Mouse (Mus musculus) v-Abl transformed pro-B cells (cell line): ENCODE measurements around the gene P4hb.

Experiments
- in situ Hi-C, 2 experiments: fragments of 400-800 bp; cut with MboI; formaldehyde crosslinking; loops; one replicate each; pipeline ENCODE4 v1.15.1; 2025; ENCODE audit not compliant: unreplicated experiment in 2 of 2

P4hb gene

DNA sequence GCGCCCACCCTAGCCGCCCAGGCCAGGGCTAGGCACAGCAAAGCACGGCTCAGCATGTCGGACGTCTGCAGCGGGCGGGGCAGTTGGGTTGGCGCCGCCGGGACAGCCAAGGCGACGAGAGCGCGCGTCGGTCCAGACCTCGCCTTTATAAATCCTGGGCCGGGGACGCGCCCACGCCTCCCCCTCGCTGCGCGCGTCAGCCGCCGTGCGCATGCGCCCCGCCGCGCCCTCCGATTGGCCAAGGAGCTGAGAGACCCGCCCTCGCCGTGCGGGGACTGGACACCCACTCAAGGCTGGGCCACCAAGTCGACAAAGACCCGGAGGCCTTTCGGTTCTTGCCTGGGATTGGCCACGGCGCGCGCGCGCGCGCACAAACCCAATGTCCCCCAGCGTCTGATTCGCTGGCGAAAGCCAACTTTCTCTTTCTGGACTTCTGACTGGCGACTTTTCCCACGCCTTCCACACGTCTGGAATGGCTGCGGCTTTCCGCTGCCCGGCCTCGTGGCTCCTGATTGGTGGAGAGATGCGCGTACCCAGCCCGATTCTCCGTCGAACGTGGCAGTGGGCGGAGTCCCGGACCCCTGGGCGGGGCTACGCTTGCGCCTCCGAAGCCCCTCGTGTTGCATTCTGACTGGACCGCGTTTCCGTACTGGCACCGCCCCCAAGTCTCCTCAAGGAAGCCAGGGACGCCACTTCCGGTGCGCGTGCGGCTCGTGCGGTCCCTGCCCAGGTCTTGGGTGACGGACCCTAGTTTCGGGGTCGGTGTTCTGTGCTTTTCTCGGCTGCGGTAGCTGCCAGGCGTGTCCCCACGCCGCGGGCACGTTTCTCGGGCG, at the start of gene P4hb:
Gene P4hb (minus strand): TSS at position 502 of the 833 bp plus-strand sequence.
- in situ Hi-C loops, result no loop called here

DNA sequence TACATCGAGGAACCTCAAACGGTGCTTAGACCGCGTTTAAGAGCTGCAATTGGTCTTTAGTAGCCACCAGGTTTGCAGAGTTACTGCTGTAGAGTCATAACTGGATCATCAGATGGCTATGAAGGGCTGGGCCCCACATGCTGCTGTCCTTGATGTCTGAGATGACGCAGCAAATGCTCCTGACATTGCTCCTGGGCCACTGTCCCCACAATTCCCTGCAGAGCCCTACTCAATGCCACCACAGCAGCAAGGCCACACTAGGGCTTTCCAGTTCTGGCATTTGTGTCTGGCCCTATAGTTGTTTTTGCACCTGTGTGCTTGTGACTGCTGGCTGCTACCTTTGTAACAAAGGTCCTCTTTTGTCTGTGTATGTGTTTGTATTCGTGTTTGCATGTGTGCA, 49.8 kb upstream of the P4hb start:
- in situ Hi-C loops, result loop anchor here (5.0 to 25.0 kb wide), 4 partner anchors 59 to 164 kb away; partner anchors contain the start of genes Cenpx (in 2 of the 2), Lrrc45 (in 2 of the 2), Dus1l (in 1 of the 2) and Gps1 (in 1 of the 2)

DNA sequence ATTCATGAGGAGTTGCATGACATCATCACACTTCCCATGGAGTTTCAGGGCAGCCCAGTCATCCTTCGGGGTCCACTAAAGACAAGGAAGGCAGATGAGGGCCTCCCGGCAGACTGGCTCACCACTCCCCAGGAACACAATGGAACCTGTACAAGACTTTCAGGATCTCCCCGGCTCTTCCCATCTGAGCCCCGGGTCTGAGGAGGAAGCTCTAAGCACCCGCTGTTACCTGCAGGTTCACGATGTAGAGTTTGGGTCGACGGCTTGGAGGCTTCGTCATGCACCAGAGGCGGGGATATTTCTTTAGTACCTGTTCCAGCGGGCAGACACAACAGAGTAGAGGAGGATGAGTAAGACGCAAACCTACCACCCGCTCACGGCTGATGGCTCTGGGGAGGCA, 47.1 kb upstream of the P4hb start:
- in situ Hi-C loops, result loop anchor here (5.0 to 25.0 kb wide), 4 partner anchors 62 to 167 kb away; partner anchors contain the start of genes Cenpx (in 2 of the 2), Lrrc45 (in 2 of the 2), Dus1l (in 1 of the 2) and Gps1 (in 1 of the 2)

DNA sequence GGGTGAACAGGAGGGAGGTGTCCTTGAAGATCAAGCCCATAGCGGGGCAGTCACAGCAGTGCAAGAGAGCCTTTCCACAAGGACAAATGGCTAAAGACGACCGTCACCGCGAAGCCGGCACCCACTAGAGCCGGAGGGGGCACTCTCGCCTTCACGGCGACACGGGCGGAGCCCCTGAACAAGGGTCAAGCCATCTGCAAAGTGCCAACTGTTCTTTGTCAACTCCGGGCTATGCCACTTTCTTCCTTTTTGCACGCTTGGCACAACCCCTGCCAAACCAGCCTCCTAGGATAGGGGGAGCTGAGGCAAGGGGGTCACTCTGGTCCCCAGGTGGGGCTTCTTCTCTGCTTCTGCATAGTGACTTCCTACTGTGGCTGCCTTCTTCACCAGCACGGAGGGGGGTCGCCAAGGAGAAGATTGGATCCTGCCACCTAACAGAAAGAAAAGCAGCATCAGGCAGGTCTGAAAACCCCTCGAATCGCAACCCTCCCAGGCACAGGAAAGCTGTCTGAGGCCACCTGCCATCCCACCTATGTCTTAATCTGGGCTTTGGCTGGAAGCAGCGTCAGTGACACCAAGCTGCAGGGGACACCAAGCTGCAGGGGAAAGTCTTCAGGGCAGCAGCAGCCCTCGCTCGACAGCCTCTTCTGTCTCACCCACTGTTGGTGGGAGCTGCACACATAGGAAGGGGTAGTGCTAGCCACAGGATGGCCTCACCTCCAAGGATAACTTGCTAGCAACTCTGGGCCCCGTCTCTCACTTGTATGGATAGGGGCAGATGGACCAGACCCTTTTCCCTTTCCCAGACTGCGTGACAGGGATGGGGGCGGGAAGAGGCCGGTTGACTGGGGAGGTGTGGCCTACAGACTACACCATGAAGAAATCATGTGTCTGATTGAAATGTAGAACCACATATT, 45.8 kb upstream of the P4hb start:
- in situ Hi-C loops, result loop anchor here (5.0 to 25.0 kb wide), 4 partner anchors 37 to 168 kb away; partner anchors contain the start of genes Arhgdia (in 1 of the 2), Dus1l (in 1 of the 2), Gps1 (in 1 of the 2) and Rfng (in 1 of the 2)

DNA sequence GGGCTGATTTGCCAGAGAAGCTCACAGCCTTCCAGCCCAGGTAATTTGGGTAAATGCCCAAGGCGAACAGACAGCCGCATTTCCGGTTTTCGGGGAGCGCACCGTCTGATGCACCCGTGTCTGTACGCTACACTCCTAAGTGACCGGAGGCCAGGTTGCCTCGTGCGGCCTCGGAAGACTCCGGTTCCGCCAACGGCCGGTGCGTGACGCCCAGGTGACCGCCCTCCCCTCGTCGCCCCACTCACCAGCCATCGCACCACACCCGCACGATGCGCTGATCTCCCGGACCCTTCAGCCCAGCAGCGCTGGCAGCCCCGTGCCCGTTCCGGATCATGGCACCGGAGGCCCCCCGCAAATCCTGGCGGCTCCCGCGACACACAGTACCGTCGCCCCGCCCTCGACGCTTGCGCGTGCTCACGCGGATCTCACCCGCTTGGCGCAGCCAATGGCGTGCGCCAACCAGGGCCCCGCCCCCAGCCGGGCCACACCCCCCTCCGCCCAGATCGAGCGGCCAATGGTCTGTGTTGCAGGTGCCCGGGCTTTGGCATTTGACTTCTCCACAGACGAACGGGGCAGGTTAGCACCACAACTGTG, 44.6 kb upstream of the P4hb start, which contains the start of gene Pcyt2:
Gene Pcyt2 (minus strand): TSS at position 418 of the 594 bp plus-strand sequence.
- in situ Hi-C loops, result loop anchor here (5.0 to 25.0 kb wide), 4 partner anchors 35 to 170 kb away; partner anchors contain the start of genes Arhgdia (in 1 of the 2), Dus1l (in 1 of the 2), Gps1 (in 1 of the 2) and Rfng (in 1 of the 2)

DNA sequence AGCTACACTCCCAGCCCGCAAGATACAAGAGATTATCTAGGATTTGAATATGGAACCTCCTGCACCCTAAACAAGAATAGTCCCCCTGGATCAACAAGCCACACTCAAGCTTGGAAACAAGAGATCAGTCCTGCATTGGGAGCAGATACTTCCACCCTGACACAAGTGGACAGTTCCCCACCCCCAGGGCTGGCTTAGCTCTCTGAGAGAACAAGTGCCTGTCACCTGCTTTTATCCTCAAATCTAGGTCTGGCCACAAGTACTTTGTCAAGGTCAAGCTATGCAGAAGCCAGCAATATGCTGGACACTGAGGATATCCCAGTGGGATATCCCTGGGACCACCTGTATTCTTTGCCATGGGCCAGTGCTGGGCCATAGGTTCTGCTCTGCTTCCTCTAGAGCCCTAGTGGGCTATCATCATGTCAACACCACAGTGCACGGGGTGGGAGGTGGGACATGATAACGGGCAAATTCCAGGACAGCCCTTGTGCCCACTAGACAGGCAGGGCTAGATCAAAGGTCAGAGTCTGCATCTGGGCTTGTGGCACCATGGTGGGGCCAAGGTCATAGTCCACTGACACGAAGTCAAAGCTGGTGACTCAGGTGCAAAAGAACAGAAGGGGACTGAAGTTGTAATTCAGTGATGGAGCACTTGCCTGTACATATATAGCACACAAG, 43.7 kb upstream of the P4hb start:
- in situ Hi-C loops, result loop anchor here (5.0 to 25.0 kb wide), 4 partner anchors 34 to 171 kb away; partner anchors contain the start of genes Arhgdia (in 1 of the 2), Dus1l (in 1 of the 2), Gps1 (in 1 of the 2) and Rfng (in 1 of the 2)

DNA sequence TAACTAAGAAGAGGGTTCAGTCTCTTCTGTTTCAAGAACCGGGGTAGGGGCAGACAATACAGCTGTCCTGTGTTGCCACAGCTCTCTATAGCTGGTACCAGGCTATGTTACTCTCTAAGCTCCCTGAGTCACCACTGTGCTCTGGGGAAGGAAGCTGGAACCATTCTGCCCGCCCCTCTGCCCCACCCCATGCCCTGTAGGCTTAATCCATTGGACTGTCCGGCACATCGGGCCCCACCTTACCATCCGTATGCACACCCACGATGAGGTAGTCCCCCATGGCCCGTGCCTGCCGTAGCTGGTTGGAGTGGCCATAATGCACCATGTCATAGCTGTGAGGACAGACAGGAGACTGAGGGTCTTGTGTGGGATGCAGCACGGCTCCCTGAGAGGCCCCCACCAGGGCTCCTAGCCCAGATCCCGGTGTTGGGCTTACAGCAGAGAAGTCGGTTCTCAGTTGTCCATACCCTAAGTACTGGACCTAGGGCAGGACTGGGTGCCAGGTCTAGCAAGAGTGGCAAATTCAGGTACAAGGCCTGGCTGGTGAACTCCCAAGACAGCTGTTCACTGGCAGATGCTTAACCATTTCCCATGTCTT, 42.7 kb upstream of the P4hb start:
- in situ Hi-C loops, result loop anchor here (5.0 to 25.0 kb wide), 4 partner anchors 33 to 172 kb away; partner anchors contain the start of genes Arhgdia (in 1 of the 2), Dus1l (in 1 of the 2), Gps1 (in 1 of the 2) and Rfng (in 1 of the 2)

DNA sequence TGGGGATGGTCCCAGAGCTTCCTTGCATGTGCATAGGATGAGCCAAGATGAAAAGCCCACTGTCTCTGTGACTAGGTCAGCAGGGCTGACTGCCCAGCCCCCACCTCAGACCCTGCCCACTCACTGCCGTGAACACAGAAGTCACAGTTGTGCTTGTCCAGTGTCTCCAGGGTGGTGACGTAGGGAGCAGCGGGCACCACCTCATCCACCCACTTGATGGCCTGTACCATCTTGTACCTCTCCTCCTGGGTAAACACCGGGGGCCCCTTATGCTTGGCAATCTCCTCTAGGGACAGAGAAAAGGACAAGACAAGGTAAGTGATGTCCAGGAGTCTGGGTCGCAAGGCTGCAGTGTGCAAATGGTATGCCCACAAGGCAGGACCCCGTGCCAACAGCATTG, 42.1 kb upstream of the P4hb start:
- in situ Hi-C loops, result loop anchor here (5.0 to 25.0 kb wide), 4 partner anchors 33 to 172 kb away; partner anchors contain the start of genes Arhgdia (in 1 of the 2), Dus1l (in 1 of the 2), Gps1 (in 1 of the 2) and Rfng (in 1 of the 2)

DNA sequence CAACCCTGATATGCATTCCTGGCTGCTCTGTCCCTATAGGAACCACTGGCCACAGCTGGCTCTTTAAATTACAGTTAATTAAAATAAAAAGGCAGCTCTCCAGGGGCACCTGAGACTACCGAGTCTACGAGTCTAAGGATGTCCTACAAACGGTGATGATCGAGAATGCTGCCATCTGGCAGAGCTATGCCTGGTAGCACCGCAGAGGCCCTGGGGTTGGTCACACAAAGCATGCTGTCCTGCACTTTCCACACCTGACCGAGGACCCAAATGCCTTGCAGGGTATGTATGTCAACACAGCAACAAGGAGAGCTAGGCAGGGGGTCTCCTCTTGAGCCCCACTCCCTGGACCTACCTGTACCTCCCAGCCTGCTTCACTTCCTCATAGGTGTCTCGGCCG, 40.9 kb upstream of the P4hb start:
- in situ Hi-C loops, result loop anchor here in 1 of 2 experiments (25.0 kb wide), 1 partner anchor 173 kb away; the partner anchor contains the start of genes Dus1l, Gps1 and Rfng

DNA sequence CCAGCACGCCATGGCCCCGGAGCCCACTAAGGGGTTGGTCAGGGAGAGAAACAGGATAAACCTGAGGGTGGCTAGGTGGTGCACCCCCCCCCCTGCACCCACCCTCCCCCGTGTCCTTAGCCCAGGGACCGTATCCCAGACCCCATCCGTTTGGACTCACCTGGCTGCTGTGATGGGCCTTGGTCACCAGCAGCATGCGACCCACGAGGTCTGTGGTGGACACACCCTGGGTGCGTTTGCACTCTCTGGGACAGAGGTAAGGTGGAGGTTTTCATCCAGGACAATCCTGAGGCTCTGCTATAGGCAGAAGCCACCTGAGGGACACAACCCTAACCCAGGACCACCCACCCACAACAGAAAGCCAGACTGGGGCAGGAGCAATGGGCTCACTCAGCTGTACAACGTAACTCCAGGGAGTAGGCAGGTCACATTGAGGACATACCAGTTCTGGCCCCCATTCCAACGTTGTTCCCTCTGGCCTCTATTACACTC, 40.5 kb upstream of the P4hb start:
- in situ Hi-C loops, result loop anchor here in 1 of 2 experiments (25.0 kb wide), 1 partner anchor 174 kb away; the partner anchor contains the start of genes Dus1l, Gps1 and Rfng

DNA sequence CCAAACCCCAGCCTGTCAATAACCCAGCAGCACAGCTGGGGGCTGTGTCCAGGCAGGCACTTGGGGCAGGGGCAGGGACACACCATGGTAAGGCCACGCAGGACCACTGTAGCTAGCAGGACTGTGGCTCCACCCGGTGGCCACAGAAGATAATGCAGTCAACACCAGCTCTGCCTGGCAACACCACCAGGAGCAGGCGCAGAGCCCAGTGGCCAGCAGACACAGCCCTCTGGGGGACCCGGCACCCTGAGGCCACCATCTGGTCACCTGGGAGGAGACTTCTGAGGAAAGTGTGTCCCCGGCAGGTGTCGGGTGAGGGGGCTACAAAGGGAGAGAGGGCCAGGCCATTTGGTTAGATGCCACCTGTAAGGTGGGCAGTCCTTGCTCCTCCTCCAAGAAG, 39.7 kb upstream of the P4hb start:
- in situ Hi-C loops, result loop anchor here in 1 of 2 experiments (25.0 kb wide), 1 partner anchor 175 kb away; the partner anchor contains the start of genes Dus1l, Gps1 and Rfng

DNA sequence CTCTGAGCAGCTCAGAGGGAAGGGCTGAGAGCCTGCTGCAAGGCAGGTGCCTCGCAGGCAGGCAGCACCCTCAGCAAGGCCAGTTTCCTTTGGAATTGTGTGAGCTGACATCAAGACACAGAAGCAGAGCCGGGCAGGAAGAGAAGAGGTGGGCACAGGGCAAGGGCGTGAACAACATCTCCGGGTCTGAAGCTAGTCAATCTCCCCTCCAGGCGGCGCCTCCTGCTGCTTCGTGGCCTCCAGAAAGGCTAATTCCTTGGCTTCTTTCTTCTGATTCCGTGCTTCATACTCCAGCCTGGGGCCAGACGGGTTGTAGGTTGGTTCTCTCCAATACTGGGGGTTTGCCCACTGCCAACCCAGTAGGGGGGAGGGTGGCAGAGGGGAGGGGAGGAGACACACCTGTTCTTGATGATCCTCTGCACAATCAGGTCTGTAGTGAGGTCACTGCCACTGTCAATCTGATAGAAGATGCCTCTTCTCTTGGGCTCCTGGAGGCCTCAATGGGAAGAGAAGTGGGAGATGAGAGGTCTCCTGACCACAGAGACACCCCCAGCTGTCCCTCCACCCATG, 37.5 kb upstream of the P4hb start:
- in situ Hi-C loops, result loop anchor here in 1 of 2 experiments (25.0 kb wide), 1 partner anchor 177 kb away; the partner anchor contains the start of genes Dus1l, Gps1 and Rfng

DNA sequence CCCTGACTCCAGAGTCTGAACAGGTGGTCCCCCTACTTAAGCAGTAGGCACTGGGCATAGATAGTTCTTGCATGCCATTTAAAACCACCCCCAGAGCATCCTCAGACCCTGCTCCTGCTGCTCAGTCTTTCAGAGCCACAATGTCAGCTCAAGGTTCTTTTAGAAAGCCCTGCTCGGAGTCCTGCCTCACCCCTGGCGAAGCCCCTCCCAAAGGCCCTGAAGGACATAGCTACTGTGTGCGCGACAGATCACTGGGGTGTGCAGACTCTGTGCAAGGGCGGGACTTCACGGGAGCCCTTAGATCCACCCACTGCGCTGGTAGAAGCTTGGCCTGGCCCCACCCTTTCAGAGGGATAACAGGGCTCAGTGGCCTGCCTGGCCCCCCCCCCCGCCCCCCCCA, 36.2 kb upstream of the P4hb start:
- in situ Hi-C loops, result loop anchor here in 1 of 2 experiments (25.0 kb wide), 1 partner anchor 178 kb away; the partner anchor contains the start of genes Dus1l, Gps1 and Rfng

DNA sequence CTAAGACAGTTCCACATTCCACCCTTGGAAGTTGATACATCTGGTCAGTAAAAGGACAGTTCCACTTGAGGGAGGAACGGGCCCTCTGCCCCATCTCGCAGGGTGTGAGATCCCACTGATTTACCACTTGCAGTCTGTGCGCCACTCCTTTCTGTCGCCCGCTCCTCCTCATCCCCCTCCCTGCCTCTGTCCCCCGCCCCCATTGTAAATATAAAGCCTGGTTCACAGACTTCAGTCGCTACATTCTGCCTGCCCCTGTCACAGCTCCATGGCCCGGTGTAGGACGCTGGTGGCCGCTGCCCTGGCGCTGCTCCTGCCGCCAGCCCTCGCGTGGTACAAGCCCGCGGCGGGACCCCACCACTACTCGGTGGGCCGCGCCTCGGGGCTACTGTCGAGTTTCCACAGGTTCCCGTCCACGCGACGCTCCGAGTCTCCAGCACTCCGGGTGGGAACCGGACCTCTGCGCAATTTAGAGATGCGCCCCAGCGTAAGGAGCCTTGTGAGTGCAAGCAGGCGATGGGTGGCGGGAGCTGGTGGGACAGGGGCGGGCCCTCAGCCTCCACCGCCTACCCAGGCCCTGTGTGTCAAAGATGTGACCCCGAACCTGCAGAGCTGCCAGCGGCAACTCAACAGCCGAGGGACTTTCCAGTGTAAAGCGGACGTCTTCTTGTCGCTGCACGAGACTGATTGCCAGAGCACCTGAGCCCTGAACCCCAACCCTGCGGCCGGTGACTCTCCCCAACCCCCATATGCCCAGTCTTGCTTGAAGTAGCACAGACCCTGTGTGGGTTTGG, 35.4 kb upstream of the P4hb start, which contains the start of gene Npb:
Gene Npb (plus strand): TSS at position 237 of the 794 bp plus-strand sequence.
- in situ Hi-C loops, result loop anchor here in 1 of 2 experiments (25.0 kb wide), 1 partner anchor 179 kb away; the partner anchor contains the start of genes Dus1l, Gps1 and Rfng

DNA sequence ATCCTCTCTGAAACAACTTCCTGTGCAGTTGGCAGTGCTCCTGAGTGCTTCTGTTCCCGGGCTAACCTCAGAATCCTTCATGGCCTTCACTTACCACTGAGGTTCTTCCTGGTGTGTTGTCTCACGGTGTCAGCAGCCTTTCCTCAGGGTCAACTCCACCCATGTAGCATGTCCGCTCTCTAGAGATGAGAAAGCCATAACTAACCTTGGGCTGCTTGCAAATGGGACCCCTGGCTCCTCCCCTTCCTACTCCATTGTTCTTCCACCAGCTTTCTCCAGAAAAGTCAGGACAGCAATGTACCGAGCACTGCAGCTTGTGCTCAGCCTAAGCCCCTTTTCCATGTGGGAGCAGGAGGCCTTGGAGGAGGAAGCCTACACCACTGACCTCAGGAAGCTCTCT, 33.7 kb upstream of the P4hb start:
- in situ Hi-C loops, result loop anchor here in 1 of 2 experiments (25.0 kb wide), 1 partner anchor 181 kb away; the partner anchor contains the start of genes Dus1l, Gps1 and Rfng

DNA sequence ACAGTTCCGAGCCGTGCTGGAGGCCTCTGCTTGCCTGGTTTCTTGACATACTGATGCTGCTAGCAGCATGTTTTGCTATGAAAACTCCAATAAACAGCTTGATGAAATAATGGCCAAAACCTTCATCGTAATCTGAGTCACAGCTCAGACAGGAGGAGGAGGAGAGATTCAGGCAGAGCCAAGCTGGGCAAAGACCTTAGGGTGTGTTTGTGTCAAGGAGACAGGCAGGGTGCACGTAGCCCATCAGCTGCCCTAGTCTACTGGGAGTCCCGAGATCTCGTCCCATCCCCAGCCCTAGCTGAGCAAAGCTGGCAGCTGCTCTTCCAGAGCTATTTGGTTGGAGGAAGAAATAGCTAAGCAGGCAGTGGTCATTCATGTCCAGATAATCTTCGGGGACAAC, 32.6 kb upstream of the P4hb start:
- in situ Hi-C loops, result loop anchor here in 1 of 2 experiments (25.0 kb wide), 1 partner anchor 182 kb away; the partner anchor contains the start of genes Dus1l, Gps1 and Rfng
